Mouse (Mus musculus): ENCODE data around the gene Ccdc33. TPM values are rescaled to one million over a fixed set of nuclear protein-coding genes. Genes with fewer than 3 reads are reported as not detected.

Ccdc33 gene
- total and polyA plus RNA-seq, 2 experiments from 2014 or later = 0.27 to 1.4 TPM

DNA sequence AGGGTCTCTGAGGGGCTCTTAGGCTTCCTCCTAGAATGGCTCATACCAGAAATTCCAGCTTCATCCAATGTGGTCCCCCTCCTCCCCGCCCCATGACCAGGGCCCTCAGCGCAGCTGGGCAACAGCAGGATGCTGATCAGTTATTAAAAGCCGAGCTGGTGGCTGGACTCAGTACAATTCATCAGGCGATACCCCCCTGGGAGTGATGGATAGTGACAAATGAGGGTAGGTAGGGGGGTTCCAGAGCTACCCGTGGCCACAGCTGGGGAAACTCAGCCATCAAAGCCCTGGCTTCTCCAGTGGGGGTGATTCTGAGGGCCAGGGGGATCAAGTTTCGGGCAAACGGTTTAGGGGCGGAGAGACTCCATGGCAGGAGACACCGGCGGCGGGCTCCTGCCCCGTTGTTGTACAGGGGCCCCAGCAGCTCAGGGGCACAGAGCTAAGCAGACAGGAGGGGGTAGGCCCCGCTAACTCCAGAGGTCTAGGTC is 10.3 kb upstream of the Ccdc33 start:
- Histone ChIP-seq H3K4me2 (ENCODE audit: low read depth, low read length, poor library complexity, severe bottlenecking) (no peak overlapping the region), H3K4me3 (ENCODE audit: low read depth, low read length) (no peak overlapping the region), H3K27me3 (ENCODE audit: insufficient read depth, low read length) (peaks cover 14% of the 10 kb centered on the region), H3K27ac (ENCODE audit: low read depth, low read length) (no peak overlapping the region), H3K9ac (replicated peaks; ENCODE audit: low read length, poor library complexity, severe bottlenecking) (no peak overlapping the region), H3K4me1 (ENCODE audit: insufficient read depth, low read length) (peaks cover 8% of the 10 kb centered on the region), H3K36me3 (ENCODE audit: insufficient read depth, low read length) (no peaks in the 10 kb centered on the region), H3K9me3 (ENCODE audit: low read length) (no peaks in the 10 kb centered on the region)
- no peak for DNase-seq (ENCODE audit: low spot score)
- TF ChIP-seq CTCF (IDR thresholded peaks at IDR 0.05) = no peak
- 18% methylated on average over 13 of the region's 13 CpGs for WGBS
- ATAC-seq (ENCODE audit: low FRiP score) = no peak

DNA sequence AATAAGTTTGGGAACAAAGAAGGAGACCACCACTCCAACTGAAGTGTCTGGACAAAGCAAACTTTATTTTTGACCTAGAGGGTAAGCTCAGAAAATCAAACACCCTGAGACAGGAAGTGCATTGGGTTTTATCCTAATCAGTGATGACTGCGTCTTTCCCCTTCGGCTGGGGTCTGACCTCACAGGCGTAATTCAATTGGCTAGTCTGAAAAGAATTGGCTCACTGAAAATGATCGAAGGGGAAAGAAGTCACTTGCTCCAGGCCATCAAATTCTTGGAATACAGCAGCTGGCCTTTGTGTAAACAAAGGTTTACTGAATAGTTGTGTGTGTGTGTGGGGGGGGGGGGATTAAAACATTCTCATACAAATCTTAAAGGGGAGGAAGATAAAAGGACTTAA is 7.2 kb upstream of the Ccdc33 start:
- H3K4me2 ChIP-seq (ENCODE audit: low read depth, low read length, poor library complexity, severe bottlenecking) = no peak overlapping the region
- no peak for ATAC-seq (ENCODE audit: low FRiP score)
- 36% methylated on average over 4 of the region's 4 CpGs for WGBS

DNA sequence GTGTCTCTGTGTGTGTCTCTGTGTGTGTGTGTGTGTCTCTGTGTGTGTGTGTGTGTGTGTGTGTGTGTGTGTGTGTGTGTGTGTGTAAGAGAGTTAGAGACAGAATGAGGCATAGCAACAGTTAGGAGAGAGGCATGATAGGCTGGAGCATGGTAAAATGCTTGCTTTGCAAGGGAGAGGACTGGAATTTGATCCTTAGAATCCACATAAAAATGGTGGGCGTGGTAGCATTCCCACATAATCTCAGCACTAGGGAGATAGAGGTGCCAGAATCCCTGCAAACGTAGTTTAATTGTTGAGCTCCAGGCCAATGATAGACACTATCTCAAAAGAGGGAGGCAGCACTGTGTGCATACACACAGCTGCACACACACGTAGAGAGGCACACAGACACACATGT is 6.5 kb upstream of the Ccdc33 start:
- peaks cover 12% of the 10 kb centered on the region for H3K27me3 ChIP-seq (ENCODE audit: insufficient read depth, low read length)
- DNase-seq (ENCODE audit: low spot score) (no peak), ATAC-seq (ENCODE audit: low FRiP score) (no peak)
- WGBS = 62% methylated on average over 3 of the region's 3 CpGs
- no peak overlapping the region for H3K27ac ChIP-seq (ENCODE audit: low read depth, low read length)
- H3K4me1 ChIP-seq (ENCODE audit: insufficient read depth, low read length) = peaks cover 5% of the 10 kb centered on the region; the same call in 1 of the 2 replicates
- TF ChIP-seq CTCF (IDR thresholded peaks at IDR 0.05) = no peak
- no peak overlapping the region for H3K4me3 ChIP-seq (ENCODE audit: low read depth, low read length)
- no peak overlapping the region for H3K9ac ChIP-seq (replicated peaks; ENCODE audit: low read length, poor library complexity, severe bottlenecking)
- H3K4me2 ChIP-seq (ENCODE audit: low read depth, low read length, poor library complexity, severe bottlenecking) = no peak overlapping the region
- no peaks in the 10 kb centered on the region for H3K9me3 ChIP-seq (ENCODE audit: low read length)
- H3K36me3 ChIP-seq (ENCODE audit: insufficient read depth, low read length) = no peaks in the 10 kb centered on the region

More for the DNA sequence above, 7.2 kb upstream of the Ccdc33 start:
- H3K27me3 ChIP-seq (ENCODE audit: insufficient read depth, low read length) = peaks cover 14% of the 10 kb centered on the region
- DNase-seq (ENCODE audit: low spot score) = no peak
- no peak overlapping the region for H3K27ac ChIP-seq (ENCODE audit: low read depth, low read length)
- H3K4me1 ChIP-seq (ENCODE audit: insufficient read depth, low read length) = peaks cover 5% of the 10 kb centered on the region; the same call in 1 of the 2 replicates
- H3K36me3 ChIP-seq (ENCODE audit: insufficient read depth, low read length) = no peaks in the 10 kb centered on the region
- no peak for TF ChIP-seq CTCF (IDR thresholded peaks at IDR 0.05)
- no peak overlapping the region for H3K4me3 ChIP-seq (ENCODE audit: low read depth, low read length)
- no peak overlapping the region for H3K9ac ChIP-seq (replicated peaks; ENCODE audit: low read length, poor library complexity, severe bottlenecking)
- no peaks in the 10 kb centered on the region for H3K9me3 ChIP-seq (ENCODE audit: low read length)

DNA sequence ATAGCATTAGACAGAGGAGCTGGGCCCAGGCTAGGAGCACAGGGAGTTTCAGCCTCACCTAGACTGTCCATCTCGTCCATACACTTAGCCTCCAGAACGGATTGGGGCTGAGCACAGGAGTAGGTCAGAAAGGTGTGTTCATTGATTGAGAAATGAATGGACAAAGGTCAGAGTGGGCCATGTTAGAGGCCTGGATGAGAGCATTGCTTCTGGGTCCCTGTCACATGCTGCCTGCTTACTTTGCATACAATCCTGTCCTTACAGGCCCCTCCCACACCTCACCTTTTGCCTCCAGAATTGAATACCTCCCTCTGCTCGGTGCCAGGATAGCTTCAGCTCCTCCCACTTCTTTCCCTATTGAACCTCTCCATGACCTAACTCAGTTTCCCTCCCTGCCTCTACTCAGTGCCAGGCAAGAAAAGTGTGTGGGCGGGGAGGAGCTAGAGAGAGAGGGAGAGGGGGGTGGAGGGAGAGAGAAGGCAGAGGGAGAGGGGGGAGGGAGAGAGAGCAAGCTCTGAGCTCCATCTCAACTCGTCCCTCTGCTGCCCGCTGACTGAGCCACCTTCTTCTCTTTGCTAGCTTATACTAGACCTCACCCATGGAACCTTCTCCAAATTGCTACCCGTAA is 2.5 kb downstream of the Ccdc33 start:
- Histone ChIP-seq H3K4me3 (ENCODE audit: low read depth, low read length) (no peak overlapping the region), H3K9ac (replicated peaks; ENCODE audit: low read length, poor library complexity, severe bottlenecking) (no peak overlapping the region), H3K36me3 (ENCODE audit: insufficient read depth, low read length) (no peaks in the 10 kb centered on the region), H3K4me2 (ENCODE audit: low read depth, low read length, poor library complexity, severe bottlenecking) (no peak overlapping the region), H3K4me1 (ENCODE audit: insufficient read depth, low read length) (peaks cover 18% of the 10 kb centered on the region), H3K27me3 (ENCODE audit: insufficient read depth, low read length) (no peaks in the 10 kb centered on the region), H3K9me3 (ENCODE audit: low read length) (no peaks in the 10 kb centered on the region), H3K27ac (ENCODE audit: low read depth, low read length) (no peak overlapping the region)
- WGBS = 46% methylated on average over 7 of the region's 7 CpGs
- DNase-seq (ENCODE audit: low spot score) (no peak), ATAC-seq (ENCODE audit: low FRiP score) (no peak)
- TF ChIP-seq CTCF (IDR thresholded peaks at IDR 0.05) = no peak

DNA sequence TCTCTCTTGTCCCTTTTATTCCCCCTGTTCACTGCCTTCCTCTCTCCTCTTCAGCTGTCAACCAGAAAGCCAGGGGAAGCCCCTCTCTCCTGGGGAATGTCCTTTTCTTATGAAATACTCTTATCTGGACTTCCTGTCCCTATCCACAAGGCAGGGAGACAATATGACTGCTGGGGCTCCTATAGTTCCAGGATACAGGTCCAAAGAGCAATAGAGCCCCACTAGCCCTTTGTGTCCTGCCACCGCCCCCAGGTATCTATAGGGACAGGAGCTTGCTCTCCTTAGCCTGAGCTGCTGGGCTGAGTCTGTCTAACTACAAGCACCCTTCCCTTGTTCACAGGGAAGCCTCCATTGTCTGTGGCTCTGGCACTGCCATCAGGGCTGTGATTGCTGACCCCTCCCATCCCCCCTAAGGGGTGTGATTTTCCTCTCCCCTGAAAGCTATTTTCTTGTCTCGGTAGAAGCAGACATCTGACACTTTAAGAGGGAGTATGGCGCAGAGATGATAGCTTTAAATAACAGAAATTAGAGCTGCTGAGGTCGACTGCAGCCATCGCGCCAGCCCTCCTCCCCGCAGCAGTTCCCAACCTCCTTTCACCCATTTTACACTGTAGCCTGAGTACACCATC is 3.2 kb downstream of the Ccdc33 start:
- Histone ChIP-seq H3K4me1 (ENCODE audit: insufficient read depth, low read length) (peaks cover 20% of the 10 kb centered on the region), H3K36me3 (ENCODE audit: insufficient read depth, low read length) (no peaks in the 10 kb centered on the region), H3K9ac (replicated peaks; ENCODE audit: low read length, poor library complexity, severe bottlenecking) (no peak overlapping the region), H3K27me3 (ENCODE audit: insufficient read depth, low read length) (no peaks in the 10 kb centered on the region), H3K4me2 (ENCODE audit: low read depth, low read length, poor library complexity, severe bottlenecking) (no peak overlapping the region), H3K9me3 (ENCODE audit: low read length) (no peaks in the 10 kb centered on the region), H3K4me3 (ENCODE audit: low read depth, low read length) (no peak overlapping the region), H3K27ac (ENCODE audit: low read depth, low read length) (no peak overlapping the region)
- 39% methylated on average over 7 of the region's 7 CpGs for WGBS
- ATAC-seq (ENCODE audit: low FRiP score) = no peak
- no peak for DNase-seq (ENCODE audit: low spot score)
- no peak for TF ChIP-seq CTCF (IDR thresholded peaks at IDR 0.05)

DNA sequence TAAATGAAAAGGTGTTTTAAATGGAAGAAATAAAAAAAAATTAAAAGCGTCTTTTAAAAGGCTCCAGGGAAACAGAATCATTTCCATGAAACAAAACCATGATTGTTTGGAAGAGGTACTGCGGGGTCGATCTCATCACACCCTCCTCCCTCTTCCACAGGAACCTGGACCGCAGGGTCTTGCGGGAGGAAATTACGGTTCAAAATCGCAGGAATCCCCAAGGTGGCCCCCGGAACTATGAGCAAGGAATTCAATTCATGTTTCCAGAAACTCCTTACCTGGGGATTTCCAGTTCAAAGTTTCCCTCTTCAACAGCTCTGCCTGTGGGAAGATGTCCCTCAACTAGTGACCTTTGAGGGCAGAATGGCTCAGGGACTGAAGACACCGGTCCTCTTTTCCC is 4.6 kb downstream of the Ccdc33 start:
- no peak overlapping the region for H3K27ac ChIP-seq (ENCODE audit: low read depth, low read length)
- DNase-seq (ENCODE audit: low spot score) = no peak
- H3K9me3 ChIP-seq (ENCODE audit: low read length) = no peaks in the 10 kb centered on the region
- no peaks in the 10 kb centered on the region for H3K27me3 ChIP-seq (ENCODE audit: insufficient read depth, low read length)
- H3K9ac ChIP-seq (replicated peaks; ENCODE audit: low read length, poor library complexity, severe bottlenecking) = no peak overlapping the region
- H3K4me2 ChIP-seq (ENCODE audit: low read depth, low read length, poor library complexity, severe bottlenecking) = no peak overlapping the region
- no peaks in the 10 kb centered on the region for H3K36me3 ChIP-seq (ENCODE audit: insufficient read depth, low read length)
- peaks cover 20% of the 10 kb centered on the region for H3K4me1 ChIP-seq (ENCODE audit: insufficient read depth, low read length)
- no peak for TF ChIP-seq CTCF (IDR thresholded peaks at IDR 0.05)
- WGBS = 15% methylated on average over 9 of the region's 9 CpGs
- no peak for ATAC-seq (ENCODE audit: low FRiP score)
- no peak overlapping the region for H3K4me3 ChIP-seq (ENCODE audit: low read depth, low read length)
